Mouse (Mus musculus) E14TG2a.4 (cell line): ENCODE measurements at regions not wholly inside any gene's neighbourhood (a gene's known extent, or its start where the extent isn't known, plus 50 kb on each side); places are given as distances from the start of the nearest gene placed in this dataset.

ENCODE experiments used
- CTCF ChIP-seq: conservative IDR thresholded peaks from 2 replicates; pipeline ENCODE4 v1.5.1; 2014; ENCODE audit warnings: low read length
- POU5F1 ChIP-seq: IDR thresholded peaks from 2 replicates; pipeline ENCODE4 v1.6.1; 2014; ENCODE audit warnings: low read length, borderline replicate concordance

GRCm38 (mm10) chr15:97572639-97573038, 133.0 kb downstream of the Rpap3 start:
- TF ChIP-seq CTCF (no peak), POU5F1 (no peak)
